Mouse (Mus musculus) stomach, postnatal 0 days (tissue): ENCODE measurements around the gene Urb1. TPM values are rescaled to one million over a fixed set of nuclear protein-coding genes. Genes with fewer than 3 reads are reported as not detected.

ENCODE experiments used
- ATAC-seq: fragments of 200-750 bp; cut with Nextera tagmentation; 2 replicates; pipeline ENCODE4 v1.8.0; 2017; ENCODE audit not compliant: low FRiP score, low TSS enrichment
- DNase-seq: peaks from one replicate; pipeline ENCODE4 v3.0.0-alpha.2; 2016; ENCODE audit warnings: low spot score
- H3K27ac ChIP-seq: fragments of 300-500 bp; sonication (generic); replicated peaks from 2 replicates; pipeline ENCODE4 v1.5.1; 2014; ENCODE audit warnings: mild to moderate bottlenecking, control low read depth
- H3K27me3 ChIP-seq: fragments of 300-500 bp; sonication (generic); 2 replicates; pipeline ENCODE4 v1.6.1; 2014; ENCODE audit warnings: low read length; ENCODE audit not compliant: control insufficient read depth, insufficient read depth
- H3K36me3 ChIP-seq: fragments of 300-500 bp; sonication (generic); 2 replicates; pipeline ENCODE4 v1.6.1; 2014; ENCODE audit warnings: low read length, mixed read lengths; ENCODE audit not compliant: control insufficient read depth, insufficient read depth
- H3K4me1 ChIP-seq: fragments of 300-500 bp; sonication (generic); replicated peaks from 2 replicates; pipeline ENCODE4 v1.6.1; 2014; ENCODE audit warnings: antibody characterized with exemption; ENCODE audit not compliant: control insufficient read depth, insufficient read depth
- H3K4me2 ChIP-seq: fragments of 300-500 bp; sonication (generic); replicated peaks from 2 replicates; pipeline ENCODE4 v1.6.1; 2014; ENCODE audit warnings: low read depth, mild to moderate bottlenecking, control low read depth, moderate library complexity
- H3K4me3 ChIP-seq: fragments of 300-500 bp; sonication (generic); 2 replicates; pipeline ENCODE4 v1.5.1; 2014; ENCODE audit warnings: low read depth, low read length, control low read depth
- H3K9ac ChIP-seq: fragments of 300-500 bp; sonication (generic); 2 replicates; pipeline ENCODE4 v1.6.1; 2014; ENCODE audit warnings: mild to moderate bottlenecking, low read length, control low read depth, mixed read lengths
- H3K9me3 ChIP-seq: fragments of 300-500 bp; sonication (generic); 2 replicates; pipeline ENCODE4 v1.6.1; 2016; ENCODE audit warnings: low read length; ENCODE audit not compliant: control insufficient read depth
- CTCF ChIP-seq: IDR thresholded peaks from 2 replicates; pipeline ENCODE4 v1.5.1; 2016; ENCODE audit warnings: antibody characterized with exemption, low read depth, mild to moderate bottlenecking, moderate library complexity
- EP300 ChIP-seq: optimal IDR thresholded peaks from 2 replicates; pipeline ENCODE3; 2016; ENCODE audit warnings: antibody characterized with exemption
- WGBS: fragments of 180-500 bp; shearing (Covaris S2); extraction: QIAGEN DNeasy Blood & Tissue Kit; methylation state at CpG from one replicate; pipeline ENCODE4 v1.1.7; 2014; 5-methylcytosine and 5-hydroxymethylcytosine counted together
- polyA plus RNA-seq: library from polyadenylated mRNA; unstranded; fragments of >200 nt; fragmentation: Nextera tagmentation; extraction: Ambion mirVana; gene quantifications from 2 replicates; pipeline ENCODE4 v1.2.1, GENCODE M21; 2015

The Urb1 gene
- 2.7 TPM in 2 replicates for polyA plus RNA-seq

DNA sequence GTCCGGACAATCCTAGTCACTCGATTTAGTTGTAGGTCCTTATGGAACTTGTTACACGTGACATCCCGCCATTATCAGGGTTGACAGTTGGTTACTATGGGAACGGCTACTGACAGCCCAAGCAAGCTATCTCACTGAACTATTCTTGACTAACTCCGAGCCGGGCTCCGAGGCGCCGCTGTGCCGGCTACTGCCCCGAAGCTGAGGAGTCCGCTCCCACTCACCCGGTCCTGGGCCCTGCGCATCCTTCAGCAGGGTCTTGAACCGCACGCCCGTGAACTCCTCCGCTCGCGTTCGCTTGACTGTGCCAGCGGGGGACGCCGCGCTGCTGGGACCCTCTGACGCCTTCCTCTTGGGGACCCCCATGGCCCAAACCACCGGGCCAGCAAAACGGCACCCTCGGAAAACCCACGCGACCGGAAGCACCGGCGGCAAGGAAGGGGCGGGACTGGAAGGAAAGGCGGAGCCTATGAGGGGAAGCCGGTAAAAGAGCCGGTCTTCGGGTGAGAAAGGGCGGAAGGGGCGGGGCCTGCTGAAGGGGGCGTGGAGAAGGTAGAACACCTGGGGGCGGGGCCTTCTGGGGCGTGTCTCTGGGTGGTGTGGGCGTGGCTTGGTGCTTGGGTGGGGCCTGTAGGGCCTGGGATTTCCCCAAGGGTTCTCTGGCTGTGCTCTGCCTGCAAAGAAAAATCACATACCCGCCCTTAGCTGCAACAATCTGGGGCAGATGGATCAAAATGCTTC lies at the start of gene Urb1:
Gene Urb1 (minus strand): TSS at position 439 of the 741 bp plus-strand sequence.
- Histone ChIP-seq H3K27me3 (no peaks in the 10 kb centered on the region), H3K9me3 (no peaks in the 10 kb centered on the region), H3K4me3 (peak within 1 kb of the TSS; percentile 79), H3K4me2 (peak within 1 kb of the TSS; percentile 93), H3K4me1 (no peaks in the 10 kb centered on the region), H3K27ac (peak within 1 kb of the TSS; percentile 70; the same call in 1 of the 2 replicates), H3K9ac (peak within 1 kb of the TSS; percentile 61), H3K36me3 (no peaks in the 10 kb centered on the region)
- under 1% methylated on average over 46 of the region's 47 CpGs for WGBS
- TF ChIP-seq EP300: no peak
- no peak; the same call in 1 of the 2 replicates for TF ChIP-seq CTCF
- DNase-seq (peak; percentile 100), ATAC-seq (peak; percentile 96)

DNA sequence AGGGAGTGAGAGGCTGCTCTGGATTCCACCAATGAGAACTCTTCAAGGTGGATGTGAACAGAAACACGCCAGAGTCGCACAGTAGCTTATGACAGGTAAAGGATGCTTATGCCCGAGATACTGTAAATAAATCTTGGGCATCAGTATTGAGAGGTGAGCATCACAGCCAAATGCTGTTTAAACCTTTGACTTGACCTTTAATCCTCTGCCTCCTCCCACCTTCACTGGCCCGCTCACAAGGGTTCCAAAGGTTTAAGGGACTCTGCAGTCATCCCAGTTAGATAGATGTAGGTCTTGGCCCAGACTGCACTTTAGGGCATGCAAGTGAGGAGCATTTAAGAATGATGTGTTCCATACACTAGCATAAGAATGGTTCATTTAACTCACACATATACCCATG lies 48.0 kb upstream of the Urb1 start:
- Histone ChIP-seq H3K4me3 (no peak overlapping the region), H3K36me3 (no peaks in the 10 kb centered on the region), H3K27me3 (no peaks in the 10 kb centered on the region), H3K9ac (no peak overlapping the region), H3K27ac (no peak overlapping the region), H3K9me3 (no peaks in the 10 kb centered on the region), H3K4me2 (no peak overlapping the region), H3K4me1 (no peaks in the 10 kb centered on the region)
- no peak for TF ChIP-seq CTCF
- TF ChIP-seq EP300: no peak
- no peak for DNase-seq
- 71% methylated on average over 4 of the region's 4 CpGs for WGBS
- ATAC-seq: no peak

DNA sequence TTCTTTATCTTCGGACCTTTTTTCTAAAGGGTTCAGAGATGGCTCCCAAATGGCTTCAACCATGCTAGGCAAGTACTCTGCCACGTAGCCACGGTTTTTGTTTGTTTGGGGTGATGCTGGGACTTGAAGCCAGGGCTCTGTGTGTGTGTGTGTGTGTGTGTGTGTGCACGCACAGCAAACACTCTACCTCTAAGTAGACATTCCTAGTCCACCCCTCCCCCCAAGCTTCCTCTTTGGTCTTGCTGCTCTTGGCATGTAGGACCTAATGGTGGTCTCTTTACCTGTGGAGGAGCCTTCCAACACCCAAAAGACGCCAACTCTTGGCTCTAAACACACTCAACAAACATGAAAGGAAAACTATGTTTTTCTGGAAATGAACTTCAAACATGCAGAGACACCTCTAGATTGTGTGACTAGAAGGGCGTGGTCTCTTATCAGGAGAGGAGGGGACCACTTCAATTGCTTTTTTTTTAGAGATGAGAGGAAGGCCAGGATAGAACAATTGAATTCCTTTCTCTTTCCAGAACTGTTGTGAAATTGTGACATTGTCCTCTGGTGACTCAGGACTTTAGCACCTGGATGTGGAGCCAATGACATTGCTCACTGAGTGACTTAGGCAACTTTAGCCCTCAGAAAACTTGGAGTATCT lies 46.5 kb upstream of the Urb1 start:
- no peak for TF ChIP-seq CTCF
- no peak for TF ChIP-seq EP300
- 67% methylated on average over 6 of the region's 6 CpGs for WGBS

DNA sequence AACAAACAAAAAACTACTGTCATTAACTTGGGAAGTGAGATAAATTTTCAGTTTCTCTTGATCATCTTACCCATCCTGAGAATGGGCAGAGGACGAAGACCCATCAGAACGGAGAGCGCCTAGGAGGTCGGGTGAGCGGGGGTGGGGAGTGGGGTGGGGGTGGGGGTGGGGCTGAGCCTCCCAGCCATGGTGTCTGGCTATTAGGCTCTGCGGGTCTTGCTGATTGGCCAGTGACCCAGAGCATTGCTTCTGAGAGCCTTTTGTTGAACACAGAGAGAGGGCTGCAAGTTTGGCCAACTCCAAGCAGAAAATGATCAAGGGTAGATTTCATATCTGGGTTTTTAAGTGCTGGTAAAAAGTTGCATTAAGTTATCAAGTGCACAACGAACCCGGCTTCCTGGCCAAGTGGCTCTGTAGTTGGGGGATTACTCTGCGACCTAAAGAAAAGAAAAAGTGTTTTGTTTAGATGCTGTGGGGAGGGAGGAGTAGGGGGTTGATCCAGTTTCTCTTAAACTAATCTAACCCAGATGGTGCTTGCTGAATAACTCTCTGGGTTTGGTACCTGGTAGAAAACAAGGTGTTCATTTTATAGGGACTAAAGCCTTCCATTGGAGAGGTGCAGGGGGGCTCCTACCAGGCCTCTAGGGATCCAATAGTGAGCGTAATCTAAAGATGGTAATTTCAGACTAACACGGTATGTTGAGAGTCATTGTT lies 41.6 kb upstream of the Urb1 start:
- Histone ChIP-seq H3K9me3 (no peaks in the 10 kb centered on the region), H3K9ac (no peak overlapping the region), H3K4me2 (no peak overlapping the region), H3K36me3 (no peaks in the 10 kb centered on the region), H3K4me1 (no peaks in the 10 kb centered on the region), H3K4me3 (no peak overlapping the region), H3K27me3 (no peaks in the 10 kb centered on the region), H3K27ac (no peak overlapping the region)
- ATAC-seq (no peak), DNase-seq (no peak)
- WGBS: 65% methylated on average over 11 of the region's 11 CpGs
- no peak for TF ChIP-seq CTCF
- TF ChIP-seq EP300: no peak

More for the DNA sequence above, 46.5 kb upstream of the Urb1 start:
- H3K27me3 ChIP-seq: no peaks in the 10 kb centered on the region
- H3K4me1 ChIP-seq: no peaks in the 10 kb centered on the region
- DNase-seq: no peak
- no peak overlapping the region for H3K9ac ChIP-seq
- H3K36me3 ChIP-seq: no peaks in the 10 kb centered on the region
- no peak overlapping the region for H3K4me2 ChIP-seq
- no peak overlapping the region for H3K27ac ChIP-seq
- no peaks in the 10 kb centered on the region for H3K9me3 ChIP-seq
- ATAC-seq: no peak
- no peak overlapping the region for H3K4me3 ChIP-seq

DNA sequence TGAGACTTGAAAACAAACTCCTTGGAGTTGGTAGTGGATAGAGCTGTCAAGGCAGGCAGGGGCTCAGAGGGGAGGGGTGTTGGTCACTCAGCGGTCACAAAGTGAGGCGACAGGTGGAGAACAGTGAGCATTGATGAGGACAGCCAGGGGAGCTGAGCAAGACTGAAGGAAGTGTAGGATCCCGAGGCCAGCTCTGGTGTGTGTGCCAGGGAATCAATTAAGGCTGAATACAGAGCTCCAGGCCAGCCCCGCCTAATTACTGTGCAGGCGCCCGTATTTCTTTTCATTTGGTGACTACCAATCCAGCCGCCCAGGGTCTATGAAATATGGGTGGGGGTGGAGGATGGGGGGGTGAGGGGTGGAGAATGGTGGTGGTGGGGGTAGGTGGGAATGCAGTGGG lies 40.7 kb upstream of the Urb1 start:
- 65% methylated on average over 7 of the region's 7 CpGs for WGBS

More for the DNA sequence above, 40.7 kb upstream of the Urb1 start:
- ATAC-seq (no peak), DNase-seq (no peak)
- Histone ChIP-seq H3K4me2 (no peak overlapping the region), H3K27me3 (no peaks in the 10 kb centered on the region), H3K4me3 (no peak overlapping the region), H3K9me3 (no peaks in the 10 kb centered on the region), H3K27ac (no peak overlapping the region), H3K9ac (no peak overlapping the region), H3K4me1 (no peaks in the 10 kb centered on the region), H3K36me3 (no peaks in the 10 kb centered on the region)
- no peak for TF ChIP-seq CTCF
- TF ChIP-seq EP300: no peak
